In genomic region chr3:116422795-116423352, GRCm38 (mm10) we compare ENCODE assay signal across 8 mouse cellular contexts. TPM values are rescaled to one million over a fixed set of nuclear protein-coding genes. Genes with fewer than 3 reads are reported as not detected.
DNase-seq lines count a peak whose midpoint lies in the region; ATAC-seq and TF ChIP-seq lines count a peak whose summit lies in the region.

No protein-coding gene starts in this region.

- no peak for TF ChIP-seq EP300 in liver, postnatal 0 days (IDR thresholded peaks at IDR 0.05; ENCODE audit: low read depth)

- peak; percentile 7 for ATAC-seq in kidney, embryonic 15.5 days (replicated peaks; ENCODE audit: low FRiP score)
- no peak for ATAC-seq in liver, postnatal 0 days
- ATAC-seq in neural tube, embryonic 13.5 days (ENCODE audit: low read depth): peak; percentile 19

- no peaks in the 10 kb centered on the region for H3K9me3 ChIP-seq in kidney, embryonic 15.5 days (replicated peaks)
- H3K9me3 ChIP-seq in liver, postnatal 0 days (ENCODE audit: low read length): no peaks in the 10 kb centered on the region
- no peaks in the 10 kb centered on the region for H3K9me3 ChIP-seq in neural tube, embryonic 13.5 days

- H3K4me3 ChIP-seq in kidney, embryonic 15.5 days (replicated peaks): peak overlapping the region; percentile 90
- H3K4me3 ChIP-seq in liver, postnatal 0 days (ENCODE audit: low read depth, low read length): peak overlapping the region; percentile 95
- H3K4me3 ChIP-seq in neural tube, embryonic 13.5 days: peak overlapping the region; percentile 98

- H3K36me3 ChIP-seq in kidney, embryonic 15.5 days: peaks cover 20% of the 10 kb centered on the region; the same call in 1 of the 2 replicates
- H3K36me3 ChIP-seq in liver, postnatal 0 days (replicated peaks; ENCODE audit: insufficient read depth, low read length): no peaks in the 10 kb centered on the region
- peaks cover 5% of the 10 kb centered on the region for H3K36me3 ChIP-seq in neural tube, embryonic 13.5 days

- H3K9ac ChIP-seq in kidney, embryonic 15.5 days: peak overlapping the region; percentile 75
- peak overlapping the region; percentile 86 for H3K9ac ChIP-seq in liver, postnatal 0 days (replicated peaks)
- H3K9ac ChIP-seq in neural tube, embryonic 13.5 days: peak overlapping the region; percentile 95

- DNase-seq in A20 (ENCODE audit: low read depth, low spot score): peak; percentile 85
- peak; percentile 34 to 51 for DNase-seq in adrenal gland, adult 18-20 months (ENCODE audit: low spot score in 2 of 2)
- peak; percentile 69 for DNase-seq in embryo, embryonic 9.5 days (ENCODE audit: extremely low spot score)
- DNase-seq in heart, adult 9 months (ENCODE audit: low spot score in 2 of 2): peak; percentile 28 to 44
- DNase-seq in liver, postnatal 0 days: peak; percentile 63
- DNase-seq in thymus, adult 18-20 months: peak; percentile 68 to 70

- peaks cover 34% of the 10 kb centered on the region for H3K4me1 ChIP-seq in kidney, embryonic 15.5 days
- H3K4me1 ChIP-seq in liver, postnatal 0 days (ENCODE audit: insufficient read depth): peaks cover 3% of the 10 kb centered on the region; the same call in 1 of the 2 replicates
- H3K4me1 ChIP-seq in neural tube, embryonic 13.5 days (replicated peaks): peaks cover 38% of the 10 kb centered on the region

- H3K4me2 ChIP-seq in kidney, embryonic 15.5 days: peak overlapping the region; percentile 69
- peak overlapping the region; percentile 96 for H3K4me2 ChIP-seq in liver, postnatal 0 days (ENCODE audit: low read depth, low read length)
- H3K4me2 ChIP-seq in neural tube, embryonic 13.5 days: peak overlapping the region; percentile 70

- no peaks in the 10 kb centered on the region for H3K27me3 ChIP-seq in kidney, embryonic 15.5 days
- H3K27me3 ChIP-seq in liver, postnatal 0 days (ENCODE audit: insufficient read depth, low read length): no peaks in the 10 kb centered on the region
- no peaks in the 10 kb centered on the region for H3K27me3 ChIP-seq in neural tube, embryonic 13.5 days

- TF ChIP-seq CTCF in liver, postnatal 0 days (IDR thresholded peaks at IDR 0.05; ENCODE audit: low read depth): peak; percentile 69

- under 1% methylated on average over 23 of the region's 23 CpGs for WGBS in kidney, embryonic 15.5 days
- 1% methylated on average over 23 of the region's 23 CpGs for WGBS in liver, postnatal 0 days (ENCODE audit: insufficient replicate concordance)
- WGBS in neural tube, embryonic 13.5 days: under 1% methylated on average over 23 of the region's 23 CpGs

- H3K27ac ChIP-seq in kidney, embryonic 15.5 days: peak overlapping the region; percentile 95
- peak overlapping the region; percentile 89 for H3K27ac ChIP-seq in liver, postnatal 0 days (ENCODE audit: low read depth)
- peak overlapping the region; percentile 91 for H3K27ac ChIP-seq in neural tube, embryonic 13.5 days (replicated peaks)

RNA-seq across cellular contexts. Expression of gene Cdc14a, which starts 1.0 kb away (rescaled TPM):
- 1 to 10 TPM; 8.3 to 9.7 TPM for total RNA-seq in adrenal gland, adult 18-20 months (2021)
- polyA plus RNA-seq in kidney, embryonic 15.5 days (2015; fragmentation: Nextera tagmentation; extraction: Ambion mirVana): 13.6 and 14.7 TPM in 2 replicates
- 1.5 TPM in 2 replicates for polyA plus RNA-seq in liver, postnatal 0 days (2015; fragmentation: Nextera tagmentation; extraction: Ambion mirVana)
- 6.4 and 7.4 TPM in 2 replicates for polyA plus RNA-seq in neural tube, embryonic 13.5 days (2015; fragmentation: Nextera tagmentation; extraction: Ambion mirVana)
